Mouse (Mus musculus) small intestine, adult 2 months (tissue): ENCODE measurements around the gene Fbrs. TPM values are rescaled to one million over a fixed set of nuclear protein-coding genes. Genes with fewer than 3 reads are reported as not detected.

Experiments
- H3K27ac ChIP-seq: fragments of 200-500 bp; 2 replicates; pipeline ENCODE4 v1.5.1; 2012; ENCODE audit warnings: low read depth, low read length, control low read depth, inconsistent platforms; ENCODE audit not compliant: insufficient read depth
- H3K27me3 ChIP-seq: fragments of 200-500 bp; 2 replicates; pipeline ENCODE4 v1.6.1; 2012; ENCODE audit warnings: mild to moderate bottlenecking, moderate library complexity, low read length, inconsistent platforms; ENCODE audit not compliant: control insufficient read depth, insufficient read depth
- H3K36me3 ChIP-seq: fragments of 200-500 bp; 2 replicates; pipeline ENCODE4 v1.6.1; 2012; ENCODE audit warnings: mild to moderate bottlenecking, low read length, control low read depth, inconsistent platforms; ENCODE audit not compliant: control insufficient read depth, insufficient read depth
- H3K4me1 ChIP-seq: fragments of 200-500 bp; 2 replicates; pipeline ENCODE4 v1.6.1; 2012; ENCODE audit warnings: low read length, inconsistent platforms, mixed read lengths; ENCODE audit not compliant: control insufficient read depth, insufficient read depth, insufficient read length
- H3K4me3 ChIP-seq: fragments of 200-500 bp; 2 replicates; pipeline ENCODE4 v1.5.1; 2012; ENCODE audit warnings: low read depth, mild to moderate bottlenecking, control low read depth, inconsistent platforms, low read length, moderate library complexity
- CTCF ChIP-seq: fragments of 200-500 bp; IDR thresholded peaks from 2 replicates; pipeline ENCODE4 v1.5.1; 2012; ENCODE audit warnings: low read depth, mild to moderate bottlenecking, control low read depth, inconsistent platforms, low read length, moderate library complexity, mixed read lengths; ENCODE audit not compliant: insufficient replicate concordance, insufficient read length; ENCODE audit errors: extremely low read depth
- POLR2A ChIP-seq: fragments of 200-500 bp; IDR thresholded peaks from 2 replicates; pipeline ENCODE4 v1.6.1; 2012; ENCODE audit warnings: low read depth, mild to moderate bottlenecking, control low read depth, inconsistent platforms, low read length, moderate library complexity
- WGBS: fragments of 180-500 bp; shearing (Covaris S2); methylation state at CpG from one replicate; pipeline ENCODE4 v1.1.7; 2018; 5-methylcytosine and 5-hydroxymethylcytosine counted together
- polyA plus RNA-seq: library from polyadenylated mRNA; depleted of rRNA; stranded (reverse); fragments of >200 nt; gene quantifications from 2 replicates; pipeline ENCODE4 v1.2.3, GENCODE M21; 2012; rRNA removed

The Fbrs gene
- polyA plus RNA-seq, result 26.4 and 41.8 TPM in 2 replicates

- TF ChIP-seq CTCF (no peak), POLR2A (no peak)
- under 1% methylated on average over 62 of the region's 62 CpGs for WGBS
- Histone ChIP-seq H3K27ac (peak within 1 kb of the TSS; percentile 97), H3K36me3 (peaks cover 48% of the 10 kb centered on the region), H3K27me3 (no peaks in the 10 kb centered on the region), H3K4me1 (peaks cover 5% of the 10 kb centered on the region), H3K4me3 (peak within 1 kb of the TSS; percentile 98)
Measured at GRCm38 (mm10) chr7:127478635-127479317, at the start of gene Fbrs. Gene Fbrs (plus strand): TSS chr7:127479199.

- Histone ChIP-seq H3K36me3 (no peaks in the 10 kb centered on the region), H3K27ac (no peak overlapping the region), H3K4me1 (no peaks in the 10 kb centered on the region), H3K27me3 (no peaks in the 10 kb centered on the region), H3K4me3 (no peak overlapping the region)
- TF ChIP-seq CTCF (no peak), POLR2A (no peak)
- 95% methylated on average over 4 of the region's 4 CpGs for WGBS
Measured at GRCm38 (mm10) chr7:127435206-127435605, 43.8 kb upstream of the Fbrs start.

GRCm38 (mm10) chr7:127437724-127438123, 41.3 kb upstream of the Fbrs start:
- Histone ChIP-seq H3K4me3 (no peak overlapping the region), H3K4me1 (no peaks in the 10 kb centered on the region), H3K27me3 (no peaks in the 10 kb centered on the region), H3K36me3 (peaks cover under 1% of the 10 kb centered on the region; the same call in 1 of the 2 replicates), H3K27ac (no peak overlapping the region)
- no peak for TF ChIP-seq POLR2A
- peak; percentile 56; the same call in 1 of the 2 replicates for TF ChIP-seq CTCF
- 94% methylated on average over 3 of the region's 3 CpGs for WGBS

GRCm38 (mm10) chr7:127443976-127444375, 35.0 kb upstream of the Fbrs start:
- WGBS, result 95% methylated on average over 20 of the region's 20 CpGs
- TF ChIP-seq POLR2A (no peak), CTCF (no peak)

GRCm38 (mm10) chr7:127448521-127449300, 30.3 kb upstream of the Fbrs start, which contains the start of gene Zfp689:
Gene Zfp689 (minus strand): TSS chr7:127449158.
- WGBS, result under 1% methylated on average over 54 of the region's 54 CpGs
- Histone ChIP-seq H3K27ac (peak within 1 kb of the TSS; percentile 90), H3K4me3 (peak within 1 kb of the TSS; percentile 92), H3K27me3 (no peaks in the 10 kb centered on the region), H3K4me1 (peaks cover 15% of the 10 kb centered on the region; the same call in 1 of the 2 replicates), H3K36me3 (peaks cover 12% of the 10 kb centered on the region)
- TF ChIP-seq POLR2A (peak; percentile 57), CTCF (no peak)

More at GRCm38 (mm10) chr7:127443976-127444375, 35.0 kb upstream of the Fbrs start:
- Histone ChIP-seq H3K27me3 (no peaks in the 10 kb centered on the region), H3K27ac (no peak overlapping the region), H3K4me1 (peaks cover 3% of the 10 kb centered on the region; the same call in 1 of the 2 replicates), H3K36me3 (peaks cover 13% of the 10 kb centered on the region), H3K4me3 (no peak overlapping the region)

- no peak overlapping the region; the same call in 1 of the 2 replicates for H3K4me3 ChIP-seq
Measured at GRCm38 (mm10) chr7:127449966-127450365, 29.0 kb upstream of the Fbrs start.

GRCm38 (mm10) chr7:127453056-127453455, 25.9 kb upstream of the Fbrs start:
- Histone ChIP-seq H3K36me3 (peaks cover 16% of the 10 kb centered on the region), H3K4me1 (peaks cover 14% of the 10 kb centered on the region; the same call in 1 of the 2 replicates), H3K27ac (no peak overlapping the region), H3K27me3 (no peaks in the 10 kb centered on the region), H3K4me3 (no peak overlapping the region)
- TF ChIP-seq CTCF, result no peak
- 96% methylated on average over 2 of the region's 2 CpGs for WGBS

More at GRCm38 (mm10) chr7:127449966-127450365, 29.0 kb upstream of the Fbrs start:
- TF ChIP-seq POLR2A, result no peak
- no peak for TF ChIP-seq CTCF
- Histone ChIP-seq H3K36me3 (peaks cover 8% of the 10 kb centered on the region), H3K27ac (no peak overlapping the region), H3K27me3 (no peaks in the 10 kb centered on the region), H3K4me1 (peaks cover 15% of the 10 kb centered on the region; the same call in 1 of the 2 replicates)
- 60% methylated on average over 7 of the region's 7 CpGs for WGBS
